Comparison of ENCODE assay signal across 20 mouse cellular contexts in the genomic region with DNA sequence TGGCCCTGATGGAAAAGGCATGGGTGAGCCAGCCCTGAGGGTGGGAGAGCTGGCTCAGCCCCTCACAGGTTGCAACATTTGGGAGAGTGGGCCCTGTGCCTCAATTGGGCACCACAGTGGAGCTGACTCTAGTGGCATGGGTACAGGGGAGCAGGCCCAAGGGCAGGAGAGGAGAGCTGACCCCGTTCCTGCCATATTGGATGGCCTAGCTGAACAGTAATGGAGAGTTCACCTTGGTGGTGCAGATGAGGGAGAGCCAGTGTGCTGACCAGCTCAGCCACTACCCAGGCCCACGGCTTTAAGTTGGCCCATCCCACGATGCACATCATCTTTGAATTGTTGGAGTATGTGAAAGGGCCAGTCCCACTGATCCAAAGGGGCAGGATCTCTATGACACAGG. TPM values are rescaled to one million over a fixed set of nuclear protein-coding genes. Genes with fewer than 3 reads are reported as not detected.
"Had no signal": no experiment of that assay in that cellular context is flagged by ENCODE, and none has a peak within 500 bp of the region (broad histone marks: within the 10 kb centered on the region; RNA-seq: fewer than 3 reads in every experiment).

No protein-coding gene starts in this region.

- DNase-seq: kidney, adult 18-20 months; kidney, postnatal 25 days; layer of hippocampus, postnatal 36 days; lung, adult 2 months; right cerebral cortex, adult 18-20 months; right cerebral cortex, postnatal 25 days; thymus, postnatal 36 days had no signal

- H3K4me2 ChIP-seq: kidney, embryonic 15.5 days; limb, embryonic 13.5 days; liver, embryonic 15.5 days; neural tube, embryonic 15.5 days had no signal

- H3K9me3 ChIP-seq: kidney, embryonic 15.5 days; liver, embryonic 15.5 days; neural tube, embryonic 15.5 days had no signal

- H3K9ac ChIP-seq: kidney, embryonic 15.5 days; limb, embryonic 13.5 days; liver, embryonic 15.5 days; neural tube, embryonic 15.5 days had no signal

- H3K36me3 ChIP-seq: kidney, embryonic 15.5 days; limb, embryonic 13.5 days; liver, embryonic 15.5 days; neural tube, embryonic 15.5 days had no signal

- H3K4me3 ChIP-seq: kidney, embryonic 15.5 days; limb, embryonic 13.5 days; liver, embryonic 15.5 days; megakaryocyte, embryonic 14.5 days; neural tube, embryonic 15.5 days had no signal

- H3K4me1 ChIP-seq: kidney, embryonic 15.5 days; limb, embryonic 13.5 days; liver, embryonic 15.5 days; megakaryocyte, embryonic 14.5 days; neural tube, embryonic 15.5 days had no signal

- H3K27ac ChIP-seq: kidney, embryonic 15.5 days; limb, embryonic 13.5 days; liver, embryonic 15.5 days; macrophage; neural tube, embryonic 15.5 days had no signal

- H3K27me3 ChIP-seq: kidney, embryonic 15.5 days; limb, embryonic 13.5 days; liver, embryonic 15.5 days; neural tube, embryonic 15.5 days had no signal

RNA-seq across cellular contexts. Expression of gene Mgat4d, which starts 6.2 kb away (rescaled TPM):
- total RNA-seq: layer of hippocampus, postnatal 36 days; left cerebral cortex, adult 8-10 months; left cerebral cortex, postnatal 25 days; liver, adult 2 months had no signal
- polyA plus RNA-seq: kidney, embryonic 15.5 days; limb, embryonic 13.5 days; liver, adult 2 months; liver, embryonic 15.5 days; lung, adult 2 months; macrophage; midbrain, embryonic 14.5 days; neural tube, embryonic 15.5 days; small intestine, adult 2 months; stomach, embryonic 16.5 days; thymus, postnatal 0 days had no signal

RNA-seq across cellular contexts. Expression of gene Clgn, which starts 47.6 kb away (rescaled TPM):
- total RNA-seq: liver, adult 2 months had no signal
- polyA plus RNA-seq: liver, adult 2 months; lung, adult 2 months; macrophage; small intestine, adult 2 months had no signal

RNA-seq across cellular contexts. Expression of gene Ucp1, which starts 51.9 kb away (rescaled TPM):
- total RNA-seq: layer of hippocampus, postnatal 36 days; left cerebral cortex, adult 8-10 months; left cerebral cortex, postnatal 25 days had no signal
- polyA plus RNA-seq: kidney, embryonic 15.5 days; limb, embryonic 13.5 days; liver, adult 2 months; liver, embryonic 15.5 days; macrophage; midbrain, embryonic 14.5 days; stomach, embryonic 16.5 days had no signal
